Mouse (Mus musculus) liver, embryonic 14.5 days (tissue): ENCODE data around the gene Tada3. TPM values are rescaled to one million over a fixed set of nuclear protein-coding genes. Genes with fewer than 3 reads are reported as not detected.

Experiments used
- ATAC-seq: fragments of 200-750 bp; cut with Nextera tagmentation; 2 replicates; pipeline ENCODE4 v1.8.0; 2017; ENCODE audit warnings: moderate number of reproducible peaks, mild to moderate bottlenecking, moderate library complexity; ENCODE audit not compliant: insufficient read depth
- DNase-seq, 3 experiments: peaks; one replicate each; pipeline ENCODE4 v3.0.0-alpha.2; 2012 to 2013; ENCODE audit warnings: low read depth in 3 of 3, low spot score in 3 of 3
- H3K27ac ChIP-seq: fragments of 300-500 bp; sonication (generic); 2 replicates; pipeline ENCODE4 v1.5.1; 2014; ENCODE audit warnings: moderate library complexity, mild to moderate bottlenecking, control low read depth, inconsistent platforms
- H3K27me3 ChIP-seq: fragments of 300-500 bp; sonication (generic); 2 replicates; pipeline ENCODE4 v1.6.1; 2014; ENCODE audit warnings: mild to moderate bottlenecking, low read length, moderate library complexity; ENCODE audit not compliant: control insufficient read depth, insufficient read depth
- H3K36me3 ChIP-seq: fragments of 300-500 bp; sonication (generic); replicated peaks from 2 replicates; pipeline ENCODE4 v1.6.1; 2014; ENCODE audit warnings: low read depth; ENCODE audit not compliant: control insufficient read depth, insufficient read depth
- H3K4me1 ChIP-seq, 2 experiments: fragments of 200-500 bp in 1 of 2; fragments of 300-500 bp in 1 of 2; sonication (generic) in 1 of 2; replicated peaks; 2 replicates each; pipeline ENCODE4 v1.6.1; 2012 to 2014; ENCODE audit warnings: antibody characterized with exemption in 1 of 2, inconsistent platforms in 1 of 2, low read length in 1 of 2; ENCODE audit not compliant: control insufficient read depth in 2 of 2, insufficient read depth in 2 of 2
- H3K4me2 ChIP-seq: fragments of 300-500 bp; sonication (generic); 2 replicates; pipeline ENCODE4 v1.6.1; 2014; ENCODE audit warnings: low read depth, mild to moderate bottlenecking, control low read depth, moderate library complexity
- H3K4me3 ChIP-seq, 2 experiments: fragments of 200-500 bp in 1 of 2; fragments of 300-500 bp in 1 of 2; sonication (generic) in 1 of 2; 2 replicates each; pipeline ENCODE4 v1.5.1; 2012 to 2014; ENCODE audit warnings: low read depth in 2 of 2, low read length in 2 of 2, mild to moderate bottlenecking in 2 of 2, control low read depth in 1 of 2, inconsistent platforms in 1 of 2, moderate library complexity in 1 of 2; ENCODE audit not compliant: insufficient read depth in 1 of 2
- H3K9ac ChIP-seq: fragments of 300-500 bp; sonication (generic); replicated peaks from 2 replicates; pipeline ENCODE4 v1.6.1; 2014; ENCODE audit warnings: mild to moderate bottlenecking, control low read depth, moderate library complexity
- H3K9me3 ChIP-seq: fragments of 300-500 bp; sonication (generic); 2 replicates; pipeline ENCODE4 v1.6.1; 2016; ENCODE audit warnings: low read length, mixed read lengths; ENCODE audit not compliant: control insufficient read depth
- CTCF ChIP-seq: IDR thresholded peaks from 2 replicates; pipeline ENCODE4 v1.5.1; 2016; ENCODE audit warnings: antibody characterized with exemption, low read depth, control low read depth
- EP300 ChIP-seq: IDR thresholded peaks from 2 replicates; pipeline ENCODE4 v1.6.1; 2016; ENCODE audit warnings: antibody characterized with exemption, low read depth
- WGBS: fragments of 180-500 bp; shearing (Covaris S2); extraction: QIAGEN DNeasy Blood & Tissue Kit; methylation state at CpG from one replicate; pipeline ENCODE4 v1.1.7; 2014; ENCODE audit not compliant: insufficient replicate concordance; 5-methylcytosine and 5-hydroxymethylcytosine counted together
- polyA plus RNA-seq, 2 experiments: library from polyadenylated mRNA; depleted of rRNA in 1 of 2; stranded (reverse) in 1 of 2; unstranded in 1 of 2; fragments of >200 nt; fragmentation: Nextera tagmentation in 1 of 2; extraction: Ambion mirVana in 1 of 2; gene quantifications; 2 replicates each; pipeline versions ENCODE4 v1.2.1 to v1.2.3; 2012 to 2014

Tada3 gene
- polyA plus RNA-seq, 2 experiments = 15.1 to 15.6 TPM

DNA sequence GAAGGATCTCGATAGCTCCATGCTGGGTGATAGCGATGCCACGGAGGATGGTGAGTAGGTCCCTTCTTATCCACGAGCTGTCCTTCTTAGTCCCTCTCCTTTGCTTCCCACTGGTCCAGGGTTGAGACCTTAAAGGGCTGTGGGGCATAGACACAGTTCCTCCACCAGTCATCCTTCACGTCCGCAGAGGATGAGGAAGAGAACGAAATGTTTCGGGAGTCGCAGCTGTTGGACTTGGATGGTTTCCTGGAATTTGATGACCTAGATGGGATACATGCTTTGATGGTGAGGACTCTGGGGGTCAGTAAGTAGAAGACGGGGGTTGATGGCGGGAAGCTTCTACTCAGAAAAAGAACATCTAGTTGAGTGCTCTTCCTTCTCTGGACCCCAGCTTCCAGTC, 17.1 kb upstream of the Tada3 start:
- H3K9me3 ChIP-seq = no peaks in the 10 kb centered on the region
- no peak for TF ChIP-seq EP300
- TF ChIP-seq CTCF = no peak

DNA sequence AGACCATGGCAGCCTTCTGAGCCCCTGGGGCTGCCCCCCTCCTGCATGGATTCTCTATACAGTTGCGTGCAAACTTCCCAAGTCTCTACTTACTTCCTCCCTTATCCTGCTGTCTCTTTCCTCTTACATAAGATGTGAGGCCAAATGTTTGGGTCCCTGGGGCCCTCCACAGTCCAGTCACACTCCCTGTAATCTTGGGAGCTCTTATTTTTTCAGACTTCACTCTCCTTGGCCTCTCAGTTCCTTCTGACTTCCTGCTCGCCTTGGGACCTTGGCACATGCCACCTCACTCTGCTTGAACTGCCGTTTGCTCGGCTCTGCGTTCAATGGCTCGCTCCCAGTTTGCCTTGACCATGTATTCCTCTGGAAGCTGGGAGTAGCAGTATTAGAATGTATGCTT, 16.3 kb upstream of the Tada3 start:
- ATAC-seq (no peak), DNase-seq (no peak)
- no peaks in the 10 kb centered on the region for H3K9me3 ChIP-seq
- no peak overlapping the region for H3K4me2 ChIP-seq
- H3K9ac ChIP-seq = no peak overlapping the region
- peaks cover 6% of the 10 kb centered on the region for H3K27me3 ChIP-seq
- TF ChIP-seq EP300 (no peak), CTCF (no peak)
- peaks cover 15% of the 10 kb centered on the region for H3K36me3 ChIP-seq
- no peak overlapping the region for H3K27ac ChIP-seq
- 0 out of 4 replicates have a peak, but pooled peaks cover 0 to 2% of the 10 kb centered on the region in 2 experiments for H3K4me1 ChIP-seq
- H3K4me3 ChIP-seq = no peak overlapping the region
- WGBS = 68% methylated on average over 6 of the region's 6 CpGs

More for the DNA sequence above, 17.1 kb upstream of the Tada3 start:
- DNase-seq (no peak), ATAC-seq (no peak)
- 0 out of 4 replicates have a peak, but pooled peaks cover 0 to 2% of the 10 kb centered on the region in 2 experiments for H3K4me1 ChIP-seq
- peaks cover 7% of the 10 kb centered on the region; the same call in 1 of the 2 replicates for H3K36me3 ChIP-seq
- no peak overlapping the region for H3K27ac ChIP-seq
- no peak overlapping the region for H3K4me2 ChIP-seq
- no peak overlapping the region for H3K9ac ChIP-seq
- H3K27me3 ChIP-seq = peaks cover 6% of the 10 kb centered on the region
- WGBS = 86% methylated on average over 11 of the region's 11 CpGs
- no peak overlapping the region for H3K4me3 ChIP-seq

- Histone ChIP-seq H3K36me3 (peaks cover 29% of the 10 kb centered on the region), H3K9me3 (no peaks in the 10 kb centered on the region), H3K4me2 (peak overlapping the region; percentile 58), H3K4me3 (peak overlapping the region in 1 of 2 experiments; percentile 30; a peak in 3 of 4 replicates), H3K4me1 (0 out of 4 replicates have a peak, but pooled peaks cover 0 to 2% of the 10 kb centered on the region in 2 experiments), H3K27ac (no peak overlapping the region), H3K9ac (no peak overlapping the region), H3K27me3 (peaks cover 6% of the 10 kb centered on the region)
- TF ChIP-seq EP300 (no peak), CTCF (no peak)
- ATAC-seq = peak; percentile 63
- 6% methylated on average over 50 of the region's 51 CpGs for WGBS
- DNase-seq = no peak
Observed at GRCm38 (mm10) chr6:113392387-113393071, 14.8 kb upstream of the Tada3 start.

DNA sequence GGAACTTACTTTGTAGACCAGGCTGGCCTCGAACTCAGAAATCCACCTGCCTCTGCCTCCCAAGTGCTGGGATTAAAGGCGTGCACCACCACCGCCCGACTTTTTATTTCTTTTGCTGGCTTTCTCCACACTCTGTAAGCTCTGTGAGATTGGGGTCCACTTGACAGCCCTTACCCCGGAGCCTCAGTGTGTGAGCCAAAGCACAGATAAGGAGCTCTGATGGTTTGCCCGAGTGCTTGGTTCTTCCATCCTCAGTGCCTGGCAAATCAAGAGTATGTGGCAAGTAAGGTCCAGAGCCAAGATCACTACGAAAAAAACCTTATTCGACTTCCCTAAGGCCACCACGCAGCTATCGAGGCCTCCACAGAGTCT, 14.3 kb upstream of the Tada3 start:
- no peaks in the 10 kb centered on the region for H3K9me3 ChIP-seq
- ATAC-seq (peak; percentile 21; the same call in 1 of the 2 replicates), DNase-seq (no peak)
- H3K27me3 ChIP-seq = peaks cover 6% of the 10 kb centered on the region
- H3K4me2 ChIP-seq = peak overlapping the region; percentile 58
- no peak overlapping the region for H3K27ac ChIP-seq
- 15% methylated on average over 10 of the region's 10 CpGs for WGBS
- 0 out of 4 replicates have a peak, but pooled peaks cover 0 to 2% of the 10 kb centered on the region in 2 experiments for H3K4me1 ChIP-seq
- H3K36me3 ChIP-seq = peaks cover 34% of the 10 kb centered on the region
- H3K9ac ChIP-seq = no peak overlapping the region
- peak overlapping the region in 1 of 2 experiments; percentile 30; a peak in 2 of 4 replicates for H3K4me3 ChIP-seq
- no peak for TF ChIP-seq CTCF
- TF ChIP-seq EP300 = no peak

DNA sequence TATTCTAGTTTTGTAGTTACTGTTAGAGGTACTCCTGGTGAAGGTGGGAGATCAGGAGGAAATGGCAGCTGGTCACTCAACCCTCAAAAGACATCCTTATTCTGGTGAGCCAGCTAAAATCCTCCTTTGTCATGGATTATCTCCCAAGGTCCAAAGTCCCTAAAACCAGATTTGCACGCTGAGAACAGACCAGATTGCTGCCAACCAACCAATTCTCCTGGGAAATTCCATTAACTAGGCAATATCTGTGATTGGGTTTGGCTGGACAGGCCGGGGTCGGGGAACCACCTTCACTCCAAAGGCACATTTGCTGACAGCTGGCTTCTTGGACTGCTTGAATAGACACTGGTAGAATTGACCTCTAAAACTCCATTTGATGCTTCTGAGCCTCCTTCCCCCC, 13.0 kb upstream of the Tada3 start:
- no peak for TF ChIP-seq CTCF
- no peak for TF ChIP-seq EP300
- ATAC-seq = no peak
- H3K4me1 ChIP-seq = 0 out of 4 replicates have a peak, but pooled peaks cover 0 to 2% of the 10 kb centered on the region in 2 experiments
- no peak for DNase-seq
- peaks cover 42% of the 10 kb centered on the region for H3K36me3 ChIP-seq
- no peak overlapping the region for H3K4me3 ChIP-seq
- H3K4me2 ChIP-seq = no peak overlapping the region
- no peak overlapping the region for H3K9ac ChIP-seq
- WGBS = 72% methylated on average over 3 of the region's 3 CpGs
- no peak overlapping the region for H3K27ac ChIP-seq
- peaks cover 6% of the 10 kb centered on the region for H3K27me3 ChIP-seq
- H3K9me3 ChIP-seq = no peaks in the 10 kb centered on the region
